Mouse (Mus musculus): ENCODE data around the gene Dhx37. TPM values are rescaled to one million over a fixed set of nuclear protein-coding genes. Genes with fewer than 3 reads are reported as not detected.
A peak's percentile ranks its signal among the peaks of the same experiment; 100 is the strongest.

The Dhx37 gene
- polyA plus RNA-seq, 1 experiment from 2014 or later: 18.0 TPM

DNA sequence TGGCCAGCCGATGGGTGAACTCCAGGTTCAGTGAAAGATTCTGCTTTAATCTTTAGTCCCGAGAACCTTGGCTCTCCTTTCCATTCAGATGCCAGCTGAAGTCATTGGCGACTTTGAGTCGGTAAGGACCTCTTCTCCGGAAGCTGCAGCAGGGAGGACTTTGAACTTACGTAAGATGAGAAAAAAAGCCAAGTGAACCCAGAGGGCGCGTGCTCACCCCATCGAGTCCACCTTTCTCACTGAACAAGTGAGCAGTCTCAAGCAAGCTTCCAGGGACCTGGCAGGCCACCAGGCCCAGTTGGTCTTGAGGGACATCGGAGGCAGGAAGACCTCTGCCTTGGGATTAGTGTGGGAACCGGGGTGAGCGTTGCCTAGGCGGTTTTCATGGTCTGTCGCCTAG lies 33.3 kb upstream of the Dhx37 start:
- Histone ChIP-seq H3K9ac (no peak overlapping the region), H3K4me2 (replicated peaks) (no peak overlapping the region), H3K27ac (no peak overlapping the region), H3K9me3 (replicated peaks) (no peaks in the 10 kb centered on the region), H3K36me3 (no peaks in the 10 kb centered on the region), H3K4me1 (peaks cover 3% of the 10 kb centered on the region), H3K4me3 (no peak overlapping the region), H3K27me3 (no peaks in the 10 kb centered on the region)
- WGBS: 87% methylated on average over 14 of the region's 14 CpGs
- ATAC-seq (ENCODE audit: low FRiP score): no peak

DNA sequence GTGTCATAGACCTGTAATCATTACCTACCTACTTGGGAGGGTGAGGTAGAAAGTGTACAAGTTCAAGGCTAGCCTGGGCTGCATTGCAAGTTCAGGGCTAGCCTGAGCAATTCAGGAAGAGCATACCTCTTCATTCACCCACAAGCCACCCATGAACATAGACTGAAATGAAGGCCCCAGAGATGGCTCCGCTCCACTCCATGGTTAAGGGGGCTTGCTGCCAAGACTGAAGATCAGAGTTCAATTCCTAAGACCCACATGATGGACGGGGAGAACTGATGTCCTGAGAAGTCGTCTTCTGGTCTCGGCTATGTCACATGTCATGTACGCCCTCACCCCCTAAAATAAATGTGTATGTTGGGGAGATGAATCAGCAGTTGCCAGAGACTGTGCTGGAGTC lies 32.6 kb upstream of the Dhx37 start:
- Histone ChIP-seq H3K4me3 (0 out of 2 replicates have a peak overlapping the region, but pooled peaks have one; percentile 30), H3K4me2 (replicated peaks) (peak overlapping the region; percentile 55; the same call in 1 of the 2 replicates), H3K27ac (no peak overlapping the region), H3K9me3 (replicated peaks) (no peaks in the 10 kb centered on the region), H3K4me1 (peaks cover 3% of the 10 kb centered on the region), H3K27me3 (no peaks in the 10 kb centered on the region), H3K9ac (no peak overlapping the region), H3K36me3 (no peaks in the 10 kb centered on the region)
- 90% methylated on average over 5 of the region's 5 CpGs for WGBS
- ATAC-seq (ENCODE audit: low FRiP score): no peak

DNA sequence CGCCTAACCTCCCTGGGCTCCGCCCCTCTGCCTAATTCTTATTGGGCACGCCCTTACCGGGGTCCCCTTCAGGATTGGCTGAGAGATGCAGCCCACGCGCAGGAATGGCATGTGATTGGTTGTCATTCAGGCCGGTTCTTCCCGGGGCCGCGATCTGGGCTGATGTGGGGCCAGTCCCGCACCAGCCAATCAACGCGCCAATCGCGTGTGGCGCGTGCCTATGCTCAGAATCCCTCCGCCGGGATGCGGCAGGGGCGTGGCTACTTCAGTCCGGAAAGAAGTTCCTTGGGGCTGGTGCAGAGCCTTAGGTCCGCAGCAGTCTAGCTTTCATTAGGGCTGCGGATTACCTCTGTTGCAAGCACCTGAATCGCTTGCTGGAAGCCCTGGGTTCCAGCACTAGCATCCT lies 31.8 kb upstream of the Dhx37 start:
- H3K36me3 ChIP-seq: no peaks in the 10 kb centered on the region
- H3K4me1 ChIP-seq: peaks cover 3% of the 10 kb centered on the region
- ATAC-seq (ENCODE audit: low FRiP score): peak; percentile 99
- H3K4me3 ChIP-seq: peak overlapping the region; percentile 30
- peak overlapping the region; percentile 35; the same call in 1 of the 2 replicates for H3K27ac ChIP-seq
- under 1% methylated on average over 25 of the region's 25 CpGs for WGBS
- H3K27me3 ChIP-seq: no peaks in the 10 kb centered on the region
- H3K4me2 ChIP-seq (replicated peaks): peak overlapping the region; percentile 55
- no peaks in the 10 kb centered on the region for H3K9me3 ChIP-seq (replicated peaks)
- peak overlapping the region; percentile 45; the same call in 1 of the 2 replicates for H3K9ac ChIP-seq

DNA sequence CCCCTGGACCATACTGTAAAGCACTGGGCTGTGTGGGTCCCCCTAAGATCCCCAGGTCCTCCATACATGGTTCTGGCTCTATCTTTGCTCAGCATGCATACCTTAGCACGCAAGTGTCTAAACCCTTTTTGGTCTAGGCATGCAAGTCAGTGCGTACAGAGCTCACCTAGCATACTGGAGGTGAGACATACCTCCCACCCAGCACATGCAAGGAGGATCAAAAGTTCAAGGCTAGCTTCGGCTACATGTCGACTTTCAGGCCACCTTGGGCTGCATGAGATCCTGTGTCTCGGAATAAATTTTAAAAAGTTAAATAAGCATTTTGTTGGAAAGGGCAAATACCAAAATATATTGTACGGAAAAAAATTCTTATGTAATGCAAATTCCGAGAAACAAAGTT lies 31.3 kb upstream of the Dhx37 start:
- Histone ChIP-seq H3K36me3 (no peaks in the 10 kb centered on the region), H3K4me1 (peaks cover 3% of the 10 kb centered on the region), H3K9me3 (replicated peaks) (no peaks in the 10 kb centered on the region), H3K27ac (peak overlapping the region; percentile 45; the same call in 1 of the 2 replicates), H3K27me3 (no peaks in the 10 kb centered on the region), H3K4me2 (replicated peaks) (peak overlapping the region; percentile 55), H3K9ac (no peak overlapping the region), H3K4me3 (peak overlapping the region; percentile 30; the same call in 1 of the 2 replicates)
- ATAC-seq (ENCODE audit: low FRiP score): peak; percentile 57
- WGBS: 41% methylated on average over 7 of the region's 7 CpGs

DNA sequence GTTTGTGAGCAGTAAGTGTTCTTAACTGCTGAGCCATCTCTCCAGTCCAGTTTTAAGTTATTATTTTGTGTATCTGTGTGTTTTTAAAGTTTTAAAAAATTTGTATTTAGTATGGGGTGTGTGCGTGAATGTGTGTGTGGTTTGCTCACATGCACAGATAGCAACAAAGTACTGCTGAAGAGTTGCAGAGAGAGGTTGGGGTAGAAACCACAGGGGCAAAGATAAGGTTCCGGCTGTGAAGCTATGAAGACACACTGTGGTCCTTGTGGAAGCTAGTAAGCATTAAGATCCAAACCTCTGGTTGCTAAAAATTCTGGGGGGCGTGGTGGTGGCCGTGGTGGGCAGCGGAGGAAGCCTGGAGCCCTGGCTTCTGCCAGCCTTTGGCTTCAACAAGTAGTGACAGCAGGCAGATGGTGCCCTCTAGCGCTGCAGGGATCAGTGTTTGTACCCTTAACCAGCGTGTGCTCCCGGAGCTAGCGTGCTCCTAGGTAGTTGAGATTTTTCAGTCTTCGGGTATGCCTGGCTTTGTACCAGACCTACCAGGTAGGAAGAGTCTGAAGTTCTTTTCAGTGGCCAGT lies 28.0 kb upstream of the Dhx37 start:
- peaks cover 3% of the 10 kb centered on the region for H3K4me1 ChIP-seq
- WGBS: 58% methylated on average over 10 of the region's 10 CpGs
- H3K27me3 ChIP-seq: no peaks in the 10 kb centered on the region
- no peak overlapping the region for H3K9ac ChIP-seq
- no peaks in the 10 kb centered on the region for H3K36me3 ChIP-seq
- no peak overlapping the region for H3K4me3 ChIP-seq
- H3K27ac ChIP-seq: no peak overlapping the region
- no peak overlapping the region for H3K4me2 ChIP-seq (replicated peaks)
- H3K9me3 ChIP-seq (replicated peaks): no peaks in the 10 kb centered on the region
- ATAC-seq (ENCODE audit: low FRiP score): no peak

DNA sequence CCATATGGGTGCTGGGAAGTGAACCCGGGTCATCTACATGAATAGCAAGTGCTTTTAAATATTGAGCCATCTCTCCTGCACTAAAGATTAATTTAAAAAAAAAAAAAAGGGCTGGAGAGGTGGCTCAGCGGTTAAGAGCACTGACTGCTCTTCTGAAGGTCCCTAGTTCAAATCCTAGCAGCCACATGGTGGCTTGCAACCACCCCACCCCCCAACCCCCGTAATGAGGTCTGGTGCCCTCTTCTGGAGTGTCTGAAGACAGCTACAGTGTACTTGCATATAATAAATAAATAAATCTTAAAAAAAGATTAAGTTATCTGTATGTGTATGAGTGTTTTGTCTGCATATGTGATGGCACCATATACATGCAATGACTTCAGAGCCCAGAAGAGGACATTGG lies 26.7 kb upstream of the Dhx37 start:
- H3K27ac ChIP-seq: no peak overlapping the region
- no peak overlapping the region for H3K4me2 ChIP-seq (replicated peaks)
- H3K9ac ChIP-seq: no peak overlapping the region
- H3K27me3 ChIP-seq: no peaks in the 10 kb centered on the region
- ATAC-seq (ENCODE audit: low FRiP score): no peak
- H3K4me3 ChIP-seq: no peak overlapping the region
- WGBS: 90% methylated on average over 3 of the region's 3 CpGs
- H3K4me1 ChIP-seq: peaks cover 3% of the 10 kb centered on the region
- H3K36me3 ChIP-seq: peaks cover 7% of the 10 kb centered on the region
- no peaks in the 10 kb centered on the region for H3K9me3 ChIP-seq (replicated peaks)

DNA sequence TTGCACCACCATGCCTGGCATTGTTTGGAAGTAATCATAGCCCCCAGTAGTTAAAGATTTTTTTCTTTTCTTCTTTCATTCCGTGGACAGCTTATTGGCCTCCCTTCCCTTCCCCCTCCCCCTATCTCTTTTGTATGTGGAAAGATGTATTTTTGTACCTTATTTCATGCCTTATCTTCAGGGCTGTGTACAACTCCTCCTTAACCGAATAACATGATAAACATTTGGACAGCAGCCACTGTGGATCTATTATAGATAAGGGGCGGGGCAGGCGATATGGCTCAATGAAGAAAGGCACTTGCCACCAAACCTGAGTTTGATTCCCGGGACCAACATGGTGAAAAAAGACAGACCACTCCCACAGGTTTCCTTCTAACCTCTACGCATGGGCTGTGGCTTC lies 23.6 kb upstream of the Dhx37 start:
- ATAC-seq (ENCODE audit: low FRiP score): no peak
- 92% methylated on average over 6 of the region's 6 CpGs for WGBS
- no peak overlapping the region for H3K27ac ChIP-seq
- peaks cover 28% of the 10 kb centered on the region for H3K36me3 ChIP-seq
- no peaks in the 10 kb centered on the region for H3K9me3 ChIP-seq (replicated peaks)
- no peak overlapping the region for H3K9ac ChIP-seq
- no peaks in the 10 kb centered on the region for H3K4me1 ChIP-seq
- no peak overlapping the region for H3K4me3 ChIP-seq
- H3K4me2 ChIP-seq (replicated peaks): no peak overlapping the region
- no peaks in the 10 kb centered on the region for H3K27me3 ChIP-seq

DNA sequence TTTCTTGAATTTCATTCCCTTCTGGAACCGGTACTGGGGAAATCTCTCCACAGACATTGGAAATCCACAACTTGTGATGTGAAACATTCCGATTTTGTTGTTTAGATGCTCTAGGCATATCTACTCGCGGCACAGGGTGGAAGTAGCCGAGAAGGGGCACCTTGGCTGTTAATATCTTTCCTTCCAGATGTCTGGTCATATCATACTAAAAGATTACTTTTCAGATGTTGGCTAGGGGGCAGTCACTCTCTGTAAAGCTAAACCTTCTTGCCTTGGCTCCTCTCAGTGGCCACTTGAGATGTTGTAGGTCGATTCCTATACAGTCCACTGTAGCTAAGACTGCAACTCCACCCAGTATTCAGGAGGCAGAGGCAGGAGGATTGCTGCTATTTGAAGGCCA lies 22.2 kb upstream of the Dhx37 start:
- Histone ChIP-seq H3K27me3 (no peaks in the 10 kb centered on the region), H3K4me2 (replicated peaks) (no peak overlapping the region), H3K4me3 (no peak overlapping the region), H3K27ac (no peak overlapping the region), H3K9ac (no peak overlapping the region), H3K36me3 (peaks cover 36% of the 10 kb centered on the region), H3K4me1 (no peaks in the 10 kb centered on the region), H3K9me3 (replicated peaks) (no peaks in the 10 kb centered on the region)
- 97% methylated on average over 6 of the region's 6 CpGs for WGBS
- no peak for ATAC-seq (ENCODE audit: low FRiP score)

DNA sequence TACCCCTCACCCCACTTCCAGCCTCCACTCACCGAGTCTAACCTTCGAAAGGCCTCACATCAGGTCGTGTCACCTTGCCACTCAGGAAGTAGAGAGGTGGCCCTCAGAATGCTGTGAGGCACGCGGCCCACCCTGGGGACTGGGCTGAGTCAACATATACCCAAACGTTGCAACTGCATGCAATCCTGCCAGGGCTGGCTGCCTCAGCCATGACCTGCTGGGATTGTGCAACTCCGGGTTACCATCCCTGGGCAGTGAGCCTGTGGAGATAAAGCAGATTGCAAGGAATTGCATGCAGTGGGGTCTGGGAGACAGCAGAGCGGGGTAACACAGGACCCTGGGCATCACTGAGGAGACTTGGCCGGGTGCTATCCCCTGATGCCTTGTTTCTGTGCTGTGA lies 18.7 kb upstream of the Dhx37 start:
- no peaks in the 10 kb centered on the region for H3K9me3 ChIP-seq (replicated peaks)
- no peak overlapping the region for H3K27ac ChIP-seq
- no peaks in the 10 kb centered on the region for H3K4me1 ChIP-seq
- no peaks in the 10 kb centered on the region for H3K27me3 ChIP-seq
- no peak overlapping the region for H3K4me3 ChIP-seq
- 88% methylated on average over 9 of the region's 9 CpGs for WGBS
- H3K9ac ChIP-seq: no peak overlapping the region
- H3K36me3 ChIP-seq: peaks cover 38% of the 10 kb centered on the region
- ATAC-seq (ENCODE audit: low FRiP score): no peak
- no peak overlapping the region for H3K4me2 ChIP-seq (replicated peaks)

DNA sequence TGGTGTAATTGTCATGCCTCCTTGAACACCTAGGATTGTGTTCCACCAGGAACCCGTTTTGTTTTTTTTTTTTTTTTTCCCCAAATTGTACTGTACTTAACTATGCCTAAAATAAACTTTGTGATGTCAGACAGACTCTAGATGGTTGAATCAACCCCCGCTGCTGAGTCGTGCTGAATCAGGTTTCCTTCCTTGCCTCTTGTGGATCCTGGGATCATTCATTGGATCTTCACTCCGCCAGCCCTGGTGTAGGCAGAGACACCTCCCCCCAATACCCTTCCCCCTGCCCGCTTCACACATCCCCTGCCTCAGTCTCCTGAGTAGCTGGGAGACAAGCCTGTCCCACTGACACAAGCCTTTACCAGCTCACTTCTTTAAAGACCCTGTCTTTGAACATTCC lies 15.4 kb upstream of the Dhx37 start:
- Histone ChIP-seq H3K36me3 (peaks cover 19% of the 10 kb centered on the region), H3K4me2 (replicated peaks) (no peak overlapping the region), H3K4me1 (peaks cover 3% of the 10 kb centered on the region; the same call in 1 of the 2 replicates), H3K9ac (no peak overlapping the region), H3K27ac (no peak overlapping the region), H3K4me3 (no peak overlapping the region), H3K9me3 (replicated peaks) (no peaks in the 10 kb centered on the region), H3K27me3 (no peaks in the 10 kb centered on the region)
- no peak for ATAC-seq (ENCODE audit: low FRiP score)
- 81% methylated on average over 5 of the region's 5 CpGs for WGBS

DNA sequence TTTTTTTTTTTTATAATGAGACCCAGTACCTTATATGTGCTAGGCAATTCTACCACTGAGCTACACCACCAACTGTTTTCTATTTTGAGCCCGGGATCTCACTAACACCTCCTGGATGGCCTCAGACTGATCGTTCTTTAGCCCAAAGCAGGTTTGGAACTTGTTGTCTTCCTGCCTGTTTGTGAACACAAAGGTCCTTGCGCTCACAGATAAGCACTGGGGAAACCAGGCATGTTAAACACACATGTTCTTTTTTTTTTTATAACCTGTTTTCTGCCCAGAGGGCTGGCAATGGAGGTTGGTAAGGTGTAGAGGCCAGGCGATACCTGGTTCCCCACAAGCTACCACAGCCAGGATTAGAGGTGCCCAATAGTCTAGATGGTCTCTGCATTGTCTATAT lies 14.7 kb upstream of the Dhx37 start:
- Histone ChIP-seq H3K4me3 (no peak overlapping the region), H3K27me3 (no peaks in the 10 kb centered on the region), H3K27ac (no peak overlapping the region), H3K9ac (no peak overlapping the region), H3K36me3 (peaks cover 12% of the 10 kb centered on the region), H3K9me3 (replicated peaks) (no peaks in the 10 kb centered on the region), H3K4me1 (peaks cover 3% of the 10 kb centered on the region; the same call in 1 of the 2 replicates), H3K4me2 (replicated peaks) (no peak overlapping the region)
- 95% methylated on average over 4 of the region's 4 CpGs for WGBS
- no peak for ATAC-seq (ENCODE audit: low FRiP score)

DNA sequence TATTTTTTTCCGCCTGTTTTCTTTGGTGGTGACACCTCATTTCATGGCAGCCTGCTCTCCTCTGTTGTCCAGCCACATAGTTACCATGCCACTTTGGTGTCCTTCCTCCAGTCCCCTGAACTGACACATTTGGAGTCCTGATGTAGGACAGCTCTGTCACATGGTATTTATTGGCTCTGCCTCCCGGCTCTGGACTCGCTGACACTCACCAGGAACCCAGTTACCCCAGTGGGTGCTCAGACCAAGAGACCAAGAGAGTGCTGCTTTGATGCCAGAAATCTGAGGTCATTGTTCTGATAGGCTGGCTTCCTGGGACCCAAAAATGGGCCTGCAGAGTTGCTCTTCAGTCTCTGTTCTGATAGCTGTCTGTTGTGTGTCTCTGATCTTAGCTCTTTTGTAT lies 14.1 kb upstream of the Dhx37 start:
- WGBS: 83% methylated on average over 3 of the region's 3 CpGs
- Histone ChIP-seq H3K4me1 (peaks cover 3% of the 10 kb centered on the region; the same call in 1 of the 2 replicates), H3K9me3 (replicated peaks) (no peaks in the 10 kb centered on the region), H3K4me3 (no peak overlapping the region), H3K27me3 (no peaks in the 10 kb centered on the region), H3K4me2 (replicated peaks) (no peak overlapping the region), H3K27ac (no peak overlapping the region), H3K9ac (no peak overlapping the region), H3K36me3 (peaks cover 12% of the 10 kb centered on the region)
- no peak for ATAC-seq (ENCODE audit: low FRiP score)

DNA sequence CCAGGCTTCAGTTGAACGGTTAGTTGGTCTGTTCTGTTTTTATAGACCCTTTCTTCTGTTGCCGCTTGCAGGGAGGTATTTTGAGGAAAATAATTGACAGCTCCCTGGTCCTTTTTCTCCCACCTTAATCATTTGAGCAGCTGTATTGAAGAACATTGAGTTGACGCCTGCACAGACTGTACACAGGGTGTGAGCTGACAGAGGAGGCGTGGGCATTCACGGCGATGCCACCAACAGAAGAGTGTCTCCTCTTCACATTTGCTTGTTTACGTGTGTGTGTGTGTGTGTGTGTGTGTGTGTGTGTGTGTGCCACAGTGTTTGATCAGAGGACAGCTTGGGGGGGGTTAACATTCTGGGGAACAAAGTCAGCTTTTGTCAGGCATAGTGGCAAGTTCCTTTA lies 12.4 kb upstream of the Dhx37 start:
- Histone ChIP-seq H3K27ac (no peak overlapping the region), H3K9me3 (replicated peaks) (no peaks in the 10 kb centered on the region), H3K4me2 (replicated peaks) (no peak overlapping the region), H3K4me3 (no peak overlapping the region), H3K4me1 (peaks cover 13% of the 10 kb centered on the region), H3K27me3 (no peaks in the 10 kb centered on the region), H3K9ac (no peak overlapping the region), H3K36me3 (0 out of 2 replicates have a peak, but pooled peaks cover 2% of the 10 kb centered on the region)
- ATAC-seq (ENCODE audit: low FRiP score): no peak
- WGBS: 84% methylated on average over 7 of the region's 7 CpGs

Data from hindbrain, embryonic 12.5 days (tissue).